Mouse (Mus musculus) liver, embryonic 13.5 days (tissue): ENCODE results near the gene Rnf11. TPM values are rescaled to one million over a fixed set of nuclear protein-coding genes. Genes with fewer than 3 reads are reported as not detected.

Source experiments
- ATAC-seq: fragments of 200-750 bp; cut with Nextera tagmentation; 2 replicates; pipeline ENCODE4 v1.8.0; 2017; ENCODE audit warnings: low read depth, mild to moderate bottlenecking, moderate number of reproducible peaks, moderate library complexity
- DNase-seq: peaks from one replicate; pipeline ENCODE4 v3.0.0; 2022
- H3K27ac ChIP-seq: fragments of 300-500 bp; sonication (generic); 2 replicates; pipeline ENCODE4 v1.5.1; 2015; ENCODE audit warnings: moderate library complexity, mild to moderate bottlenecking, inconsistent platforms
- H3K27me3 ChIP-seq: fragments of 300-500 bp; sonication (generic); 2 replicates; pipeline ENCODE4 v1.6.1; 2015; ENCODE audit warnings: mild to moderate bottlenecking, inconsistent platforms
- H3K36me3 ChIP-seq: fragments of 300-500 bp; sonication (generic); 2 replicates; pipeline ENCODE4 v1.6.1; 2015; ENCODE audit warnings: mild to moderate bottlenecking, inconsistent platforms
- H3K4me1 ChIP-seq: fragments of 300-500 bp; sonication (generic); replicated peaks from 2 replicates; pipeline ENCODE4 v1.6.1; 2015; ENCODE audit warnings: inconsistent platforms
- H3K4me2 ChIP-seq: fragments of 300-500 bp; sonication (generic); 2 replicates; pipeline ENCODE4 v1.6.1; 2015; ENCODE audit warnings: inconsistent platforms, mild to moderate bottlenecking, moderate library complexity
- H3K4me3 ChIP-seq: fragments of 300-500 bp; sonication (generic); replicated peaks from 2 replicates; pipeline ENCODE4 v1.5.1; 2015; ENCODE audit warnings: mild to moderate bottlenecking, inconsistent platforms
- H3K9ac ChIP-seq: fragments of 300-500 bp; sonication (generic); 2 replicates; pipeline ENCODE4 v1.6.1; 2015; ENCODE audit warnings: mild to moderate bottlenecking, inconsistent platforms
- H3K9me3 ChIP-seq: fragments of 300-500 bp; sonication (generic); replicated peaks from 2 replicates; pipeline ENCODE4 v1.6.1; 2016; ENCODE audit warnings: inconsistent platforms
- WGBS: fragments of 180-500 bp; shearing (Covaris S2); methylation state at CpG from one replicate; pipeline ENCODE4 v1.1.7; 2015; ENCODE audit not compliant: insufficient replicate concordance; 5-methylcytosine and 5-hydroxymethylcytosine counted together
- polyA plus RNA-seq: library from polyadenylated mRNA; unstranded; fragments of >200 nt; fragmentation: Nextera tagmentation; extraction: Ambion mirVana; gene quantifications from 2 replicates; pipeline ENCODE4 v1.2.1, GENCODE M21; 2015

Gene Rnf11
- polyA plus RNA-seq, 1 experiment from 2014 or later, result 30.5 TPM

GRCm38 (mm10) chr4:109432668-109433375 is 51.7 kb downstream of the Rnf11 start:
- ATAC-seq (peak; percentile 21; the same call in 1 of the 2 replicates), DNase-seq (no peak)
- Histone ChIP-seq H3K4me1 (peaks cover 41% of the 10 kb centered on the region), H3K4me3 (no peak overlapping the region), H3K27me3 (0 out of 2 replicates have a peak, but pooled peaks cover 3% of the 10 kb centered on the region), H3K4me2 (no peak overlapping the region), H3K36me3 (no peaks in the 10 kb centered on the region), H3K9ac (no peak overlapping the region), H3K9me3 (no peaks in the 10 kb centered on the region), H3K27ac (peak overlapping the region; percentile 44)
- WGBS, result 78% methylated on average over 16 of the region's 16 CpGs

DNA sequence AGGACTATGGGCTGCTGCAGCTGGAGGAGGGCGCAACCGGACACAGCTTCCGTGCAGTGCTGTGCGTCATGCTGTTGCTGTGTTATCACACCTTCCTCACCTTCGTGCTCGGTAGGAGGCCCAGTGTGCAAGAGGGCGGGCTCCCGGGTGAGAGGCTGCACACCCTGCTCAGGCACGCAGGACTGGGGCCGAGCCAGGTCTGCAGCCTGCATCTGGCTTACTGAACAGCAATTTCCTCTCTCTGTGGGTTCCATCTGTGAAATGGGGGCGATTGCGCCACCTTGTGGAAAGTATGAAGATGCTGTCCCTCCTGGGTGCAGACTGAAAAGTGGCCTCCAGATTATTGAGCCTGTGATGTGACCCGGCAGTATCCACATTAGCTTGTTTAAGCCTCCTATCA is 53.7 kb downstream of the Rnf11 start:
- WGBS, result 29% methylated on average over 13 of the region's 13 CpGs
- Histone ChIP-seq H3K36me3 (no peaks in the 10 kb centered on the region), H3K27ac (peak overlapping the region; percentile 44), H3K9ac (peak overlapping the region; percentile 18), H3K27me3 (0 out of 2 replicates have a peak, but pooled peaks cover 3% of the 10 kb centered on the region), H3K4me1 (peaks cover 42% of the 10 kb centered on the region), H3K4me2 (peak overlapping the region; percentile 27), H3K9me3 (no peaks in the 10 kb centered on the region), H3K4me3 (no peak overlapping the region; the same call in 1 of the 2 replicates)
- ATAC-seq (peak; percentile 82), DNase-seq (peak; percentile 63)

GRCm38 (mm10) chr4:109430250-109430649 is 54.3 kb downstream of the Rnf11 start:
- peaks cover 46% of the 10 kb centered on the region for H3K4me1 ChIP-seq
- 0 out of 2 replicates have a peak, but pooled peaks cover 3% of the 10 kb centered on the region for H3K27me3 ChIP-seq
- H3K36me3 ChIP-seq, result no peaks in the 10 kb centered on the region
- 82% methylated on average over 7 of the region's 7 CpGs for WGBS
- peak overlapping the region; percentile 18 for H3K9ac ChIP-seq
- H3K9me3 ChIP-seq, result no peaks in the 10 kb centered on the region
- no peak overlapping the region for H3K4me3 ChIP-seq
- H3K4me2 ChIP-seq, result peak overlapping the region; percentile 27; the same call in 1 of the 2 replicates
- DNase-seq (no peak), ATAC-seq (no peak)
- peak overlapping the region; percentile 44; the same call in 1 of the 2 replicates for H3K27ac ChIP-seq

DNA sequence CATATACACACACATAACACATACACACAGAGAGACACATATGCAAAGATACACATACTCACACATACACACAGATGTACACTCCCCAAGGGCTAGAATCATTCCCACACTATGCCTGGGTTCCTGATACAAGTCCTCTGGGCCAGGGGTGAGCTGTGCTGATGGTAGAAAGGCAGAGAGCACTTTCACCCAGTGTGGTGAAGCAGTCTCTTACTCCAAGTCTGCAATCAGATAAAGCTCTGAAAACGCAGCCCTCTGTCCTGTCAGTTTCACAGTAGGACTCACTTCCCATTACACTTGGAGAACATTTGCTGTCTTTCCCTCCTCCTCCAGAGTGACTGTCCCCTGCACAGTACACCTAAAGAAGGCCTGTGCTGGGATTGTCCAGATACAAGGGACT is 57.5 kb downstream of the Rnf11 start:
- Histone ChIP-seq H3K9me3 (no peaks in the 10 kb centered on the region), H3K4me2 (no peak overlapping the region), H3K27me3 (0 out of 2 replicates have a peak, but pooled peaks cover 3% of the 10 kb centered on the region), H3K4me1 (peaks cover 26% of the 10 kb centered on the region), H3K27ac (no peak overlapping the region), H3K9ac (no peak overlapping the region), H3K36me3 (0 out of 2 replicates have a peak, but pooled peaks cover 3% of the 10 kb centered on the region), H3K4me3 (no peak overlapping the region)
- 8% methylated on average over 1 of the region's 1 CpGs for WGBS
- ATAC-seq, result no peak
- no peak for DNase-seq

DNA sequence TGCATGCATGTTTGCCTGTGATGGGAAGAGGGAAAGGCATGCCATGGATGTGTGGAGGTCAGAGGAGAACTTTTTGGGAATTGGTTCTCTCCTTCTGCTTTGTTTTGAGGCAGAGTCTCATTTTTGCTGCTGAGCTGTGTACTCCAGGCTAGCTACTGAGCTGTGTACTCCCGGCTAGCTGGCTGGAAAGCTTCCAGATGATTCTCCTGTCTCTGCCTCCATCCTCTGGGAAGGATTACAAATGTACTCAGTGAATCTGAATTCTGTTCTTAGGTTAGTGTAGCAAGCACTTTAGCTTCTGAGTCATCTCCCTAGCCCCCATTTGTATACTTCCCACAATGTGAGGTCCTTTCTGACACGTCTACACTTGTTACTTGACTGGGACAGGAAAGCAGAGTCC is 61.1 kb downstream of the Rnf11 start:
- DNase-seq (no peak), ATAC-seq (no peak)
- H3K36me3 ChIP-seq, result 0 out of 2 replicates have a peak, but pooled peaks cover 4% of the 10 kb centered on the region
- 0 out of 2 replicates have a peak, but pooled peaks cover 3% of the 10 kb centered on the region for H3K27me3 ChIP-seq
- H3K9ac ChIP-seq, result no peak overlapping the region
- WGBS, result 48% methylated on average over 2 of the region's 2 CpGs
- H3K4me1 ChIP-seq, result peaks cover 27% of the 10 kb centered on the region
- no peak overlapping the region for H3K27ac ChIP-seq
- H3K4me2 ChIP-seq, result no peak overlapping the region
- H3K9me3 ChIP-seq, result no peaks in the 10 kb centered on the region
- no peak overlapping the region for H3K4me3 ChIP-seq

GRCm38 (mm10) chr4:109422436-109422835 is 62.1 kb downstream of the Rnf11 start:
- Histone ChIP-seq H3K4me1 (peaks cover 29% of the 10 kb centered on the region), H3K36me3 (0 out of 2 replicates have a peak, but pooled peaks cover 4% of the 10 kb centered on the region), H3K4me2 (no peak overlapping the region), H3K9ac (no peak overlapping the region), H3K27me3 (no peaks in the 10 kb centered on the region), H3K4me3 (no peak overlapping the region), H3K9me3 (no peaks in the 10 kb centered on the region), H3K27ac (no peak overlapping the region)
- 80% methylated on average over 6 of the region's 6 CpGs for WGBS
- ATAC-seq (no peak), DNase-seq (no peak)

DNA sequence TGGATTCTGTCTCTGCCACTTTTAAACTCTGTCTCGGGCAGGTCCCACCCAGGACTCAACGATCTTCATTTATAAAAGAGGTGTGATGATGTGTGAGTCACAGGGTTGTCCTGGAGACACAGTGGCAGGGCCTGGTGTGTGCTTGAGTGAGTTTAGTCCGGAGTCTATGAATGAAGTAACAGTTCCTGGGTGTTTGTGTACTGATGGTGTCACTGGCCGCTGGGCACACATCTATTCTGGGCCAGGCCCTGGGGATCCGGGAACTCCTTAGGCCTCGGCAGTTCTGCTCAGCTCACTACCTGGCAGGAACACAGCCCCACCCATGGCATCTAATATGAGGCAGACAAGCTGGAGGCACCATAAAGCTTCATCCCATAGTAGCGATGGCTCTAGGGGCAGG is 62.9 kb downstream of the Rnf11 start:
- Histone ChIP-seq H3K4me3 (no peak overlapping the region), H3K27me3 (no peaks in the 10 kb centered on the region), H3K9me3 (no peaks in the 10 kb centered on the region), H3K4me2 (no peak overlapping the region), H3K27ac (no peak overlapping the region), H3K36me3 (0 out of 2 replicates have a peak, but pooled peaks cover 4% of the 10 kb centered on the region), H3K4me1 (peaks cover 29% of the 10 kb centered on the region), H3K9ac (no peak overlapping the region)
- 81% methylated on average over 7 of the region's 7 CpGs for WGBS
- ATAC-seq (no peak), DNase-seq (no peak)

GRCm38 (mm10) chr4:109420138-109420795 is 64.3 kb downstream of the Rnf11 start:
- 60% methylated on average over 8 of the region's 8 CpGs for WGBS
- Histone ChIP-seq H3K27me3 (no peaks in the 10 kb centered on the region), H3K4me1 (peaks cover 21% of the 10 kb centered on the region), H3K36me3 (0 out of 2 replicates have a peak, but pooled peaks cover 4% of the 10 kb centered on the region), H3K4me2 (no peak overlapping the region), H3K27ac (no peak overlapping the region), H3K9ac (no peak overlapping the region), H3K4me3 (no peak overlapping the region), H3K9me3 (no peaks in the 10 kb centered on the region)
- DNase-seq (no peak), ATAC-seq (peak; percentile 51; the same call in 1 of the 2 replicates)

GRCm38 (mm10) chr4:109419563-109419962 is 65.0 kb downstream of the Rnf11 start:
- Histone ChIP-seq H3K27me3 (no peaks in the 10 kb centered on the region), H3K9ac (no peak overlapping the region), H3K4me3 (no peak overlapping the region), H3K36me3 (0 out of 2 replicates have a peak, but pooled peaks cover 4% of the 10 kb centered on the region), H3K27ac (no peak overlapping the region), H3K4me1 (peaks cover 26% of the 10 kb centered on the region), H3K9me3 (no peaks in the 10 kb centered on the region), H3K4me2 (no peak overlapping the region)
- DNase-seq, result no peak
- ATAC-seq, result no peak
- 76% methylated on average over 4 of the region's 4 CpGs for WGBS

DNA sequence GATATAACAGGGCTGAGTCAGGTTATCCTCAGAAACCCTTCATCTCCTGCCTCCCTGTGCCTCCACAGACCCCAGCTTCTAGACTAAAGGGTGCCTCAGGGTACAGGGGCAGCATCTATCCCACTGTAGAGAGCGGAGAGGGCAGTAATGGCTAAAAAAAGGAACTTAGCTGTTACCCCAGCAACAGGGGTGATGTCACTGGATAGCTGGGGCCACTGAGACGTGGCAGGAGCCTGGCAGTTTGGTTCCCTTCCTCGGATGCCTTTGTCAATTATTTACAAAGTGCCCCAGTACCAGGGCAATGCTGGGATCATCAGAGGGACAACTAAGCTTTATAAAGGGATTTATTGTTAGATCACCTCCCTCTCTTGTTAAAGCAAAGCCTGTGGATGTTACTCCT is 65.5 kb downstream of the Rnf11 start:
- Histone ChIP-seq H3K36me3 (0 out of 2 replicates have a peak, but pooled peaks cover 4% of the 10 kb centered on the region), H3K9me3 (no peaks in the 10 kb centered on the region), H3K27ac (peak overlapping the region; percentile 50), H3K4me2 (no peak overlapping the region), H3K27me3 (no peaks in the 10 kb centered on the region), H3K4me1 (peaks cover 31% of the 10 kb centered on the region), H3K9ac (peak overlapping the region; percentile 26; the same call in 1 of the 2 replicates), H3K4me3 (no peak overlapping the region)
- no peak for DNase-seq
- WGBS, result 17% methylated on average over 3 of the region's 3 CpGs
- 0 out of 2 replicates have a peak, but pooled peaks have one; percentile 12 for ATAC-seq

DNA sequence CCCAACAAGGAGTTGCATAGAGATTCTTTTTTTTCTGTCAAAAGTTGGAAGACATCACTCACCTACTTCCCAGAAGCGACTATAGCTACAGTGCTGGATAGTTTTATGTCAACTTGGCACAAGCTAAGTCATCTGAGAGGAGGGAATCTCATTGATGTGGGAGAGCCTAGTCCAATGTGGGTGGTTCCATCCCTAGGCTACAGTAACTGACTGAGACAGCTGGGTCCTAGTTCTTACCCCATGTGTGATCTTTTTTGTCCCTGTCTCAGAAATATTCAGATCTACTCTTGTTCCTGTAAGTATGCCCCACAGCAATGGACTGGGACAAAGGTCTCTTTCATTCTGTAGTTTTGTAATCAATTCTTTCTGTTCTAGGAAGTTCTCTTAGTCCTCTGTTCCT is 66.5 kb downstream of the Rnf11 start:
- no peak overlapping the region; the same call in 1 of the 2 replicates for H3K27ac ChIP-seq
- H3K4me3 ChIP-seq, result no peak overlapping the region
- H3K36me3 ChIP-seq, result 0 out of 2 replicates have a peak, but pooled peaks cover 4% of the 10 kb centered on the region
- DNase-seq, result no peak
- WGBS, result 72% methylated on average over 1 of the region's 1 CpGs
- H3K9ac ChIP-seq, result no peak overlapping the region
- no peak overlapping the region for H3K4me2 ChIP-seq
- H3K27me3 ChIP-seq, result no peaks in the 10 kb centered on the region
- no peak for ATAC-seq
- no peaks in the 10 kb centered on the region for H3K9me3 ChIP-seq
- peaks cover 40% of the 10 kb centered on the region for H3K4me1 ChIP-seq
